Mouse (Mus musculus): ENCODE measurements around the gene Cobl.

The Cobl gene

GRCm38 (mm10) chr11:12444215-12444614 is 20.5 kb downstream of the Cobl start:
- DNase-seq (ENCODE audit: low spot score in 2 of 2): no peak

DNA sequence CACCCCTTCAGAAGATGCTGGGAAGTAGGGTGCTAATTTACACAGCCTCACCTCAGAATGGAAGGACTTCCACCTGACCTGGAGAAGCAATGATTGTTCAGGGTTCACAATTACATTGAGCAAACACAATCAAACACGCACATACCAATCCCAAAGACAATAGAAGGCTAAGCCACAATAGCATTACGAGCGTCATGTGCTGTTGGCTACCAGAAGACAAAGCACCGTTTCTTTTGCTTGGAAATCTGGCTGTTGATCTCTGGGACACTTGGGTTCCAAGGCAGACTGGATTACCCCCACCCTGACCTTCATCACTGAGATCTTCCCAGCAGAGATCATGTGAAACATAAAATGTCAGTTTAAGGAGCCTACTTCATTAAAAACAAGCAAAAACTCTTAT is 21.1 kb downstream of the Cobl start:
- no peak for DNase-seq (ENCODE audit: low spot score in 2 of 2)

DNA sequence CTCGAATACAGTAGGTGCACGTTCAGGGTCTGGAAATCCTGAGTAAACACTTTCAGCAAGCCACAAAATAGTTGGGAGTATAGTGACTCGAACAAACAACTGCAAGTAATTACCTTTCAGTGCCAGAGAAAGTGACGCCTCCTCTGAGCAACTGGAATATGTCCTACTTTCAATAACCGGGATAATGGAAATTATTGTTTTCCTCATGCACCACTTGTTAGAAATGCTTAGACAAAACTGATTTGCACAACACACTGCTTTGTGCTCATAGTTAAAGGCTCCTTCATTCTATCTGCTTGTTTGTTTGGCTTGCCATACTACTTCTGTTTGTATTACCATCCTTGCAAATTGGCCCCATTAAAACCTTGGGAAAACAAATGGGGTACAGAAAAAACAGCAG is 21.6 kb downstream of the Cobl start:
- no peak for DNase-seq (ENCODE audit: low spot score in 2 of 2)

DNA sequence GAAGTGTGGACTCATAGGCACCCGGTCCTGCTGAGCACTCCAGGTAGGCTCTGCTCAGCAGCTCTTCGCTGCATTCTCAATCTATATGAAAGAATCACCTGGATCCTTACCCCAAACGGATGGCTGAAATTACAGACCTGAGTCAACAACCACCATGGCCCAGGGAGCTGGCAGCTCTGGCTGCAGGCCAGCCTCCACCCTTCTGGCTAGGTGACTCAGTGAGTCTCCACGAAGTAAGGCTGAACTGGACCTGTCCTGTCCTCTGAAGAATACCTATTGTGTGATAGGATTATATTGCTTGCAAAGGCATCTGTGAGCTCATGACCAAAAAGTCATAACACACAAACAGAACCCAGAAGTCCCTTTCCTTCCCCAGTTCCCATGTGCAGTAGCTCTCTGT is 22.5 kb downstream of the Cobl start:
- DNase-seq (ENCODE audit: low spot score in 2 of 2): no peak

- no peak for DNase-seq (ENCODE audit: low spot score in 2 of 2)
These were observed 28.9 kb downstream of the Cobl start for GRCm38 (mm10) chr11:12435905-12436304.

GRCm38 (mm10) chr11:12435018-12435417 is 29.7 kb downstream of the Cobl start:
- no peak for DNase-seq (ENCODE audit: low spot score in 2 of 2)

DNA sequence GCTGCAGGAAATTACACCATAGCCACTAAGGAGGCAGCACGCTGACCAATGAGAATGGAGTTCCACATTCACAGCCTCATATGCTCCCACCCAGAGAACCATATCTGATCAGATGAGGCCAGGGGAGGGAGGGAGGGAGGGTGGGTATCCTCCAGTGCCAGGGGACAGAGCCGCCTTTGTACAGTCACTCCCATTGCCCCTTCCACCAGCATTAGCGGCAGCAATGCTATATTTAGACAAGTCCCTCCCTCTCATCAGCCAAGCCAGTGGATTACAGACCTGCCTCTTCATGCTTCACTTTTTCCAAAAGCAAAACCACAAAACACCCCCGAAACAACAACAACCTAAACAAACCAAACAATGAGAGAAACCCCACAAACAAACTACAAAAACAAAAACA is 30.2 kb downstream of the Cobl start:
- no peak for DNase-seq (ENCODE audit: low spot score in 2 of 2)

- DNase-seq (ENCODE audit: low spot score in 2 of 2): no peak
These were observed 32.8 kb downstream of the Cobl start for GRCm38 (mm10) chr11:12431911-12432310.

- no peak for DNase-seq (ENCODE audit: low spot score in 2 of 2)
These were observed 34.3 kb downstream of the Cobl start for GRCm38 (mm10) chr11:12430231-12431041.

DNA sequence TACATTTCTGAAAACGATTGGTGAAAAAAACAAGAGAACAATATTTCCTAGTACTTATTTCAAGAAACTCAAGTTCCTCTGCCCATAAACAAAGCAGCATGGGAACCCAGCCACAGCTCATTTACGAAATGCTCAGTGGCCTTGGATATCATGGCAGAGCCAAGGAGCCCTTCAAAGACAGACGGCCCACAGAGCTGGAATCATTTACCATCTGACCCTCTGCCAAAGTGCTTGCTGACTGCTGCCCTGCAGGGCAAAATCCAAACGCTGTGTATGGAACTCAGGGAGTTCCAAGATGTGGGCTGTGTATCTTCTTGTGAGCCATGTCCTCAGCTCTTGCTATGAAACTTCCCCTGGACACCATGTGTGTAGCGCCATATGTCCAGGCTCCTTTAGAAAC is 38.0 kb downstream of the Cobl start:
- DNase-seq (ENCODE audit: low spot score in 2 of 2): no peak

- DNase-seq (ENCODE audit: low spot score in 2 of 2): no peak
These were observed 40.6 kb downstream of the Cobl start for GRCm38 (mm10) chr11:12424205-12424604.

- DNase-seq (ENCODE audit: low spot score in 2 of 2): no peak
These were observed 43.6 kb downstream of the Cobl start for GRCm38 (mm10) chr11:12421183-12421582.

- DNase-seq (ENCODE audit: low spot score in 2 of 2): no peak
These were observed 44.6 kb downstream of the Cobl start for GRCm38 (mm10) chr11:12420146-12420545.

GRCm38 (mm10) chr11:12416899-12417298 is 47.9 kb downstream of the Cobl start:
- peak; percentile 76 to 80 for DNase-seq (ENCODE audit: low spot score in 2 of 2)

DNA sequence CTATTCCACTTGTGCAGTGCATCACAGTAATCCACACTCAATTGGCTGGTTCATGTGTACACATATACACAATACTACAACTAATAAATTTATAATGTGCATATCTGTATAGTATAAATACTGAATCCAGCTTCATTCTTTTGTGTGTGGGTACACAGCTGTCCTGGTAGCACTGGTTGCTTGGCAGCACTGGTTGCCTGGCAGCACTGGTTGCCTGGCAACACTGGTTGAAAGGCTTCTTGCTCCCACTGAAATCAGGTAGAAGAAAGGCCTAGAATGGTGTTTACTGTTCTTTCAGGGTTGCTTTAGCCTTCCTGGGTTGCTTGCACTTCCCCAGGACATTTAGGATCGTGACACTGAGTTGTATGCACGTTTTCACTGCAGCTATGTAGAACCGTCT is 49.4 kb downstream of the Cobl start:
- DNase-seq (ENCODE audit: low spot score in 2 of 2): peak; percentile 72 to 85

GRCm38 (mm10) chr11:12411950-12412349 is 52.8 kb downstream of the Cobl start:
- no peak for DNase-seq (ENCODE audit: low spot score in 2 of 2)

- no peak for DNase-seq (ENCODE audit: low spot score in 2 of 2)
These were observed 53.5 kb downstream of the Cobl start for GRCm38 (mm10) chr11:12411075-12411807.

DNA sequence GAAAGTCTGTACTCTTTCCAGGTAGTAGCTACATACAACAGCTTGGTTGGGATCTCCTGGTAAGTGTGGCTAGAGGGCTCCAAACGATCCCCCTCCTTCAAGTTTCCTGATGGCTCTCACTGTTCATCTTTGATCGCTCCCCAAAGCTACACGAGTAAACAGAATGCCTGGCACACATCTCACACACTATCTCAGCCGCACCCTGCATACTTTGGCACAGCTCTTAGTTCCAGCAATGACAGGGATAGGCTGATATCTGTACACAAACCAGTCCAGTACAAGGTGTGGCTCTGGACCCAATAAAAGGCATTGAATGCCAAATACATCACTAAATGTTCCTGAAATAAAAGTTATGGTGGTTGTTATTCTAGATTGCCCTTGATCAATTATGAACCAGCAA is 55.3 kb downstream of the Cobl start:
- DNase-seq (ENCODE audit: low spot score in 2 of 2): no peak

DNA sequence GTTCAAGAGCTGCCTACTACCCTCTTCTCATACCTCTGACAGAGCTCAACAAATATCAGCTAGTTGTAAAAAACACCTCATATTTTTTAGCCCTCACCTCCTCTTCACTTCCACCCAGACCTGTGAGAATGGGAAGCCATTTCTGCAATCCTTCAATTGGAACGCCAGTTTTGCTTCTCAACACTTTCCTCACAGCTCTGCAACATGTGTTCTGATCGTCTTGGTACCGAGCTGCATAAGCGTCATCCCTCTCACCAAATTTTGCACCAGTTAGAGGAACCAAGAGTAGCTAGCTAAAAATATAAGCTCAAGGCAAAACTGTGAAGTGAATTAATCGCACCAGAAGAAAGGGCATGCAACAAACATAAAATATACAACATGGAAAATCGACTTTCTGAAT is 56.9 kb downstream of the Cobl start:
- DNase-seq (ENCODE audit: low spot score in 2 of 2): no peak

GRCm38 (mm10) chr11:12399903-12400302 is 64.9 kb downstream of the Cobl start:
- DNase-seq (ENCODE audit: low spot score in 2 of 2): no peak

DNA sequence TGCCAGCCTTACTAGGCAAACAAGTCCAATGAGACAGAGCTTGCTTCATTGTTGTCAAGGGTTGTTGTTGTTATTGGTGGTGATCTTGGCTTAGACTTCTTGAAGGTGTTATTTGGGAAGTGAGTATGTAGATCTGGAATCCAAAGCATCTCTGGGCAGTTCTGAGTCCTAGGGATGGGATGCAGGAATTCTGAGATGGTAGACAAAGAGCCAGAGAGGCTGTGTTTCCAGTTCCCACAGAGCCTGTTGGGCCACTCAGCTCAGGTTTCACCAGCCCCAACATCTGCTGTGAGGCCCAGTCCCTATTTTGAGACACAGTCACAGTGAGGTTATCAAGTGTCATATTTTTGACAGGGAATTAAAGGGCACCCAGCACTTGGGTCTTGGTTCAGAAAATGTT is 68.6 kb downstream of the Cobl start:
- peak in 1 of 2 experiments; percentile 12 for DNase-seq (ENCODE audit: low spot score in 2 of 2)

GRCm38 (mm10) chr11:12394701-12395100 is 70.1 kb downstream of the Cobl start:
- peak in 1 of 2 experiments; percentile 24 for DNase-seq (ENCODE audit: low spot score in 2 of 2)

GRCm38 (mm10) chr11:12394151-12394550 is 70.6 kb downstream of the Cobl start:
- DNase-seq (ENCODE audit: low spot score in 2 of 2): peak; percentile 66 to 88
